ENCODE assay signal across 8 mouse cellular contexts in the genomic region with DNA sequence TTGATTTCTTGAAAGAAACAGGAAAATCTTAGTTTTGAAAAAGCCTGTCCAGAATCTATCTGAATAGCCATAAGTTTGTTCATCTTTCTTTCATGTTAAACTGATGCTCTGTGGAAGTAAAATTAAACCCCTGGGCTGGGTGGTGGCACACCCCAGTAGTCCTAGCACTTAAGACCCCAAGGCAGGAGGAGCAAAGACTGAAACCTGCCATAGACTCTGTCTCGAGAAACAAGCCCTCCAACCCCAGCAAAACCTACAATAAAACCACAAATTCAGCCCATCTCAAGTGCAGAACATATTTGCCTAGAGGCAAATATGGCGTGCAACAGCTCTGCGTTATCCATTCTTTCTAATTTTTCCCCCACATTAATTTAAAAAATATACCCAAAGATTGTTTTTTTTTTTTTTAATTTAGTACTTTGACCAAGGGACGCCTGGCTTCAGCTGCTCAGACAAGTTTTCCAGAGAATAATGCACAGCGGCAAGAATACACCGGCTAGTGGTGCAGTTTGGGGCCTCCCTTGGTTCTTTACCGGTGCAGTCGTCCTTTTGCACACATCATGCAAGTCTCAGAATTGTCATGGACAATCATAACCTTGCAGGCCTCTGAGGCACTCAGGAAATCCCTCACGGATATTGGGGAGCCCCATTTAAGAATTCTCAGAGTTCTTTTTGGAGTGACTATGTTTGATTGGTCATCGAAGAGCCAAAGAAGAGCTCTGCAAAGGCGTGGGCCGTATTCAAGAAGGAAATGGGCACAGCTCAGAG. TPM values are rescaled to one million over a fixed set of nuclear protein-coding genes. Genes with fewer than 3 reads are reported as not detected.
DNase-seq lines count a peak whose midpoint lies in the region; ATAC-seq and TF ChIP-seq lines count a peak whose summit lies in the region.

No protein-coding gene starts in this region.

- H3K9me3 ChIP-seq in neural tube, embryonic 11.5 days (ENCODE audit: control insufficient read depth, low read length): no peaks in the 10 kb centered on the region
- H3K9me3 ChIP-seq in liver, embryonic 11.5 days (ENCODE audit: control insufficient read depth, low read length): no peaks in the 10 kb centered on the region
- no peaks in the 10 kb centered on the region for H3K9me3 ChIP-seq in stomach, postnatal 0 days (ENCODE audit: control insufficient read depth, low read length)

- H3K4me1 ChIP-seq in neural tube, embryonic 11.5 days (ENCODE audit: control insufficient read depth, insufficient read depth, low read length): peaks cover 10% of the 10 kb centered on the region
- H3K4me1 ChIP-seq in liver, embryonic 11.5 days (replicated peaks; ENCODE audit: control insufficient read depth, insufficient read depth, low read length): peaks cover 6% of the 10 kb centered on the region
- no peaks in the 10 kb centered on the region for H3K4me1 ChIP-seq in stomach, postnatal 0 days (replicated peaks; ENCODE audit: control insufficient read depth, insufficient read depth)

- H3K4me3 ChIP-seq in neural tube, embryonic 11.5 days (ENCODE audit: low read depth, low read length): peak overlapping the region; percentile 89
- peak overlapping the region; percentile 83 for H3K4me3 ChIP-seq in liver, embryonic 11.5 days (ENCODE audit: low read depth, low read length)
- peak overlapping the region; percentile 92 for H3K4me3 ChIP-seq in stomach, postnatal 0 days (ENCODE audit: low read depth, low read length)

- ATAC-seq in neural tube, embryonic 11.5 days (ENCODE audit: insufficient read depth, low FRiP score, low TSS enrichment): peak; percentile 13; the same call in 1 of the 2 replicates
- no peak for ATAC-seq in liver, embryonic 11.5 days (replicated peaks; ENCODE audit: low FRiP score)
- ATAC-seq in stomach, postnatal 0 days (ENCODE audit: low FRiP score, low TSS enrichment): no peak

- peak; percentile 11 for DNase-seq in cerebellum, adult 9-11 months
- no peak for DNase-seq in cerebellum, adult 11-12 months
- DNase-seq in neural tube, embryonic 11.5 days (ENCODE audit: low spot score): no peak
- no peak for DNase-seq in neural tube, embryonic 10.5 days (ENCODE audit: extremely low spot score, low spot score)
- DNase-seq in liver, embryonic 11.5 days (ENCODE audit: low spot score): no peak
- no peak for DNase-seq in stomach, postnatal 0 days (ENCODE audit: low spot score)
- DNase-seq in right cerebral cortex, postnatal 4 days: no peak
- DNase-seq in gastrocnemius, postnatal 4 days (ENCODE audit: low spot score in 2 of 2): no peak

- H3K36me3 ChIP-seq in neural tube, embryonic 11.5 days (ENCODE audit: control insufficient read depth, insufficient read depth, low read length): no peaks in the 10 kb centered on the region
- H3K36me3 ChIP-seq in liver, embryonic 11.5 days (ENCODE audit: control insufficient read depth, insufficient read depth, low read length): no peaks in the 10 kb centered on the region; the same call in 1 of the 2 replicates
- H3K36me3 ChIP-seq in stomach, postnatal 0 days (ENCODE audit: control insufficient read depth, insufficient read depth, low read length): no peaks in the 10 kb centered on the region

- H3K9ac ChIP-seq in neural tube, embryonic 11.5 days (ENCODE audit: low read length): peak overlapping the region; percentile 94; the same call in 1 of the 2 replicates
- 0 out of 2 replicates have a peak overlapping the region, but pooled peaks have one; percentile 20 for H3K9ac ChIP-seq in liver, embryonic 11.5 days (ENCODE audit: low read depth, low read length)
- no peak overlapping the region for H3K9ac ChIP-seq in stomach, postnatal 0 days (ENCODE audit: low read length)

- H3K4me2 ChIP-seq in neural tube, embryonic 11.5 days (ENCODE audit: low read depth): peak overlapping the region; percentile 41
- peak overlapping the region; percentile 67 for H3K4me2 ChIP-seq in liver, embryonic 11.5 days
- H3K4me2 ChIP-seq in stomach, postnatal 0 days (replicated peaks; ENCODE audit: low read depth): peak overlapping the region; percentile 74

- TF ChIP-seq EP300 in stomach, postnatal 0 days (optimal IDR thresholded peaks at IDR 0.05): no peak

- WGBS in neural tube, embryonic 11.5 days: 56% methylated on average over 12 of the region's 12 CpGs
- 53% methylated on average over 12 of the region's 12 CpGs for WGBS in liver, embryonic 11.5 days
- 51% methylated on average over 12 of the region's 12 CpGs for WGBS in stomach, postnatal 0 days

- no peak overlapping the region for H3K27ac ChIP-seq in neural tube, embryonic 11.5 days (ENCODE audit: low read depth, low read length)
- H3K27ac ChIP-seq in liver, embryonic 11.5 days (ENCODE audit: low read depth, low read length): peak overlapping the region; percentile 95
- H3K27ac ChIP-seq in stomach, postnatal 0 days (replicated peaks): no peak overlapping the region

- TF ChIP-seq CTCF in stomach, postnatal 0 days (IDR thresholded peaks at IDR 0.05; ENCODE audit: low read depth): no peak

- no peaks in the 10 kb centered on the region for H3K27me3 ChIP-seq in neural tube, embryonic 11.5 days (ENCODE audit: control insufficient read depth, insufficient read depth, low read length)
- no peaks in the 10 kb centered on the region for H3K27me3 ChIP-seq in liver, embryonic 11.5 days (replicated peaks; ENCODE audit: control insufficient read depth, insufficient read depth, low read length)
- H3K27me3 ChIP-seq in stomach, postnatal 0 days (ENCODE audit: control insufficient read depth, insufficient read depth, low read length): no peaks in the 10 kb centered on the region

RNA-seq across cellular contexts. Expression of a gene that starts 0.6 kb away (rescaled TPM):
- polyA plus RNA-seq in neural tube, embryonic 11.5 days (2014; fragmentation: Nextera tagmentation; extraction: Ambion mirVana): 9.5 and 11.5 TPM in 2 replicates
- 6.6 and 7.8 TPM in 2 replicates for polyA plus RNA-seq in liver, embryonic 11.5 days (2014; fragmentation: Nextera tagmentation; extraction: Ambion mirVana)
- 4.8 and 5.3 TPM in 2 replicates for polyA plus RNA-seq in stomach, postnatal 0 days (2015; fragmentation: Nextera tagmentation; extraction: Ambion mirVana)
- total RNA-seq in gastrocnemius, postnatal 4 days (2021): 1 to 10 TPM; 7.3 to 8.0 TPM

RNA-seq across cellular contexts. Expression of a gene that starts 21.7 kb away (rescaled TPM):
- 3.3 and 3.8 TPM in 2 replicates for polyA plus RNA-seq in neural tube, embryonic 11.5 days (2014; fragmentation: Nextera tagmentation; extraction: Ambion mirVana)
- polyA plus RNA-seq in liver, embryonic 11.5 days (2014; fragmentation: Nextera tagmentation; extraction: Ambion mirVana): 1.3 and 2.3 TPM in 2 replicates
- 2.0 and 2.3 TPM in 2 replicates for polyA plus RNA-seq in stomach, postnatal 0 days (2015; fragmentation: Nextera tagmentation; extraction: Ambion mirVana)
- 1 to 10 TPM; 7.5 to 9.9 TPM for total RNA-seq in gastrocnemius, postnatal 4 days (2021)
